8 mouse cellular contexts compared by ENCODE assay signal in the genomic region with DNA sequence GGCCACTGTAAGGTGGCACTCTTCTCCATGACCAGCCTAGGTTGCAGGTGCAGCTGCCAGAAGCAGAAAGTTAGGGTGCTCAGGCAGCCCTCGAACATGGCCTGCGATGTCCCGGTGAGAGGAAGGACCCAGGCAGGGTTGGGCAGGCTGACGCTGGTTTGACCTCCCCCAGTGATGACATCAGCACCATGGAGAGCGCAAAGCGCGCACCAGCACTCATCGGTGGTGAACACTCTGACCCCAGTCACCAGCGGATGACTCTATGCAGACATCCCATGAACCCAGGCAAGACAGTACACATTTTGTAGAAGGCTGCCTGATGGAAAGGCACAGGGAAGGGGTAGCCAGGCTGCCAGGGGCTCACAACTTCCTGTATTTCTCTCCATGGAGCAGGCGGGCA.
DNase-seq lines count a peak whose midpoint lies in the region; ATAC-seq and TF ChIP-seq lines count a peak whose summit lies in the region.

No protein-coding gene starts in this region.

- no peak overlapping the region for H3K4me2 ChIP-seq in intestine, embryonic 14.5 days (ENCODE audit: low read length)
- H3K4me2 ChIP-seq in intestine, embryonic 16.5 days (ENCODE audit: low read depth, low read length) = no peak overlapping the region
- H3K4me2 ChIP-seq in myocyte (ENCODE audit: low read depth) = no peak overlapping the region

- H3K79me2 ChIP-seq in myocyte (ENCODE audit: control insufficient read depth, insufficient read depth) = no peaks in the 10 kb centered on the region

- no peaks in the 10 kb centered on the region for H3K9me3 ChIP-seq in intestine, embryonic 14.5 days (ENCODE audit: control insufficient read depth, low read length)
- H3K9me3 ChIP-seq in intestine, embryonic 16.5 days (ENCODE audit: control insufficient read depth, low read length) = no peaks in the 10 kb centered on the region

- peak; percentile 90 for DNase-seq in intestine, embryonic 14.5 days (ENCODE audit: low spot score)
- peak; percentile 23 to 62 for DNase-seq in adrenal gland, adult (ENCODE audit: inconsistent age in 2 of 2, low spot score in 1 of 2)
- DNase-seq in hindlimb bud, embryonic 11.5 days (ENCODE audit: extremely low spot score, low read depth, low spot score) = peak; percentile 42
- no peak for DNase-seq in cerebellum, postnatal 36 days
- DNase-seq in cerebellum, adult 11 months = no peak

- no peaks in the 10 kb centered on the region for H3K36me3 ChIP-seq in intestine, embryonic 14.5 days (ENCODE audit: control insufficient read depth, insufficient read depth, low read length)
- no peaks in the 10 kb centered on the region for H3K36me3 ChIP-seq in intestine, embryonic 16.5 days (ENCODE audit: control insufficient read depth, insufficient read depth, low read length)
- no peaks in the 10 kb centered on the region for H3K36me3 ChIP-seq in myocyte (ENCODE audit: control insufficient read depth, insufficient read depth)

- ATAC-seq in intestine, embryonic 14.5 days (replicated peaks; ENCODE audit: low FRiP score, low TSS enrichment, low read depth) = no peak; the same call in 1 of the 2 replicates
- no peak for ATAC-seq in intestine, embryonic 16.5 days
- ATAC-seq in cerebellum, adult (ENCODE audit: insufficient number of reproducible peaks, low FRiP score, low TSS enrichment) = no peak

- no peak overlapping the region for H3K27ac ChIP-seq in intestine, embryonic 14.5 days (ENCODE audit: low read depth)
- H3K27ac ChIP-seq in intestine, embryonic 16.5 days (ENCODE audit: low read length) = no peak overlapping the region

- H3ac ChIP-seq in myocyte (ENCODE audit: control insufficient read depth, insufficient read length) = no peak overlapping the region

- H3K9ac ChIP-seq in intestine, embryonic 14.5 days (ENCODE audit: low read length) = no peak overlapping the region
- H3K9ac ChIP-seq in intestine, embryonic 16.5 days (ENCODE audit: low read depth, low read length) = no peak overlapping the region

- H3K27me3 ChIP-seq in intestine, embryonic 14.5 days (replicated peaks; ENCODE audit: control insufficient read depth, insufficient read depth, low read length) = 0 out of 2 replicates have a peak, but pooled peaks cover 5% of the 10 kb centered on the region
- H3K27me3 ChIP-seq in intestine, embryonic 16.5 days (replicated peaks; ENCODE audit: control insufficient read depth, insufficient read depth, low read length) = peaks cover 4% of the 10 kb centered on the region
- H3K27me3 ChIP-seq in myocyte (ENCODE audit: control insufficient read depth, insufficient read depth, insufficient read length) = peaks cover 15% of the 10 kb centered on the region

- no peaks in the 10 kb centered on the region for H3K4me1 ChIP-seq in intestine, embryonic 14.5 days (replicated peaks; ENCODE audit: control insufficient read depth, insufficient read depth, low read length)
- H3K4me1 ChIP-seq in intestine, embryonic 16.5 days (ENCODE audit: control insufficient read depth, insufficient read depth, low read length) = no peaks in the 10 kb centered on the region

- no peak for TF ChIP-seq POLR2A in myocyte (IDR thresholded peaks at IDR 0.05; ENCODE audit: insufficient read length, low read depth)

- 1% methylated on average over 10 of the region's 10 CpGs for WGBS in intestine, embryonic 14.5 days
- WGBS in intestine, embryonic 16.5 days = 6% methylated on average over 10 of the region's 10 CpGs

- H3K4me3 ChIP-seq in intestine, embryonic 14.5 days (ENCODE audit: low read depth, low read length) = no peak overlapping the region
- no peak overlapping the region for H3K4me3 ChIP-seq in intestine, embryonic 16.5 days (ENCODE audit: low read length)
- H3K4me3 ChIP-seq in myocyte = no peak overlapping the region

TF ChIP-seq in myocyte, 11 proteins besides CTCF, POLR2A, EP300 and RAD21:
- TF ChIP-seq CEBPB (IDR thresholded peaks at IDR 0.05; ENCODE audit: insufficient read depth, poor library complexity, severe bottlenecking) = no peak
- peak; percentile 98 for TF ChIP-seq REST (IDR thresholded peaks at IDR 0.05; ENCODE audit: insufficient read depth, insufficient read length)

Comparison
In these comparisons a context has a peak if more than half of its experiments do, and no peak if none do; other contexts are left out.
1. DNase-seq: peak in intestine, embryonic 14.5 days (single experiment), adrenal gland, adult (2 of 2) and hindlimb bud, embryonic 11.5 days (single experiment); none in cerebellum, postnatal 36 days (0 of 2) and cerebellum, adult 11 months (single experiment).